Mouse (Mus musculus) lung, adult 2 months (tissue): ENCODE measurements around the gene Actr8.

ENCODE experiments used
- CTCF ChIP-seq: fragments of 200-500 bp; IDR thresholded peaks from 2 replicates; pipeline ENCODE4 v1.5.1; 2011; ENCODE audit warnings: mild to moderate bottlenecking, low read length, control low read depth; ENCODE audit not compliant: insufficient read depth
- POLR2A ChIP-seq: fragments of 200-500 bp; IDR thresholded peaks from 2 replicates; pipeline ENCODE4 v1.6.1; 2011; ENCODE audit warnings: low read depth, mild to moderate bottlenecking, control low read depth, low read length, borderline replicate concordance; ENCODE audit errors: extremely low read depth

DNA sequence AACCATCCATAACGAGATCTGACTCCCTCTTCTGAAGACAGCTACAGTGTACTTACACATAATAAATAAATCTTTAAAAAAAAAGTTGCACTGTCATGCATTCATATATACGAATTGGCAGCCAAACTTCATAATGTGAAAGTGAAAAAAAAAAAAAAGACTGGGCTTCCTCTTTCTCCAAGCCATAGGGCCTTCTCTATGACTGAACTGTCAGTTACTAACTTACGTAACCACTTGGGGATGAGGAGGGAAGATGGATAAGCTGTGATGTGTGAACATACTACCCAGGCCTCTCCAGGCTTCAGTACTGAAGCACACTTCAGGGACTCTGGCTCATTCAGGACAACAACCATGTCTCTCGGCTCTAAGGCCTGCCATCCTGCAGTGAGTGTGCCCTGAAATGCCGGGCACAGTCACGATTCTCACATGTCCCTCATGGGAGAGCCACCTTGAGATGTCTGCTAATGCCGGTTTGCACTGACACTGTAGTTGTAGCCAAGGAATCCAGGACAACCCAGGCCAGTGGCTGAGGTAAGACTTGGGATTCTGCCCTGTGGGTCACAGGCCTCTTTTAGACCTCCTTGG lies 65.3 kb downstream of the Actr8 start:
- no peak for TF ChIP-seq CTCF
- TF ChIP-seq POLR2A, result no peak
